Mouse (Mus musculus): ENCODE results near the gene Olfr374. TPM values are rescaled to one million over a fixed set of nuclear protein-coding genes. Genes with fewer than 3 reads are reported as not detected.

Olfr374 gene
- polyA plus RNA-seq, 1 experiment: not detected

DNA sequence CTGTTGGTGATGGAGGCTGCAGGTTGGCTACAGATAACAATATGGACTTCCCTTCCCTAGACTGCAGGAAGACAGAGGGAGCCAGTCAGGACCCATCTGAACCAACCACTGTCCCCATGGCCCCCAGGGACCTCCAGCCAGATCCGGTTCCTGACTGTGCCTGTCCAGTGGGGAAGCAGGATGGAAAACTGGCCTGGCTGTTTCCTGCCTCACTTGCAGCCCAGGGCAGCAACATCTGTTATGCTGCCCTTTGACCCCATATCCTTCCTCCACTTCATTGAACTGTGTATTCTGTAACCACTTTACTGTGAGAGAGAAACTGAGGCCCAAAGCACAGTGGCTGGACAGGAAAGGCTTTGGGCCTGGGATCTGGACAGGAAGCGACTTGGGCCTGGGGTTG is 24.4 kb downstream of the Olfr374 start:
- Histone ChIP-seq H3K4me3 (ENCODE audit: control insufficient read depth, low read depth, low read length) (no peak overlapping the region), H3K4me1 (ENCODE audit: control insufficient read depth, insufficient read depth, low read length) (peaks cover 15% of the 10 kb centered on the region), H3K27me3 (ENCODE audit: control insufficient read depth, insufficient read depth, low read length) (no peaks in the 10 kb centered on the region; the same call in none of the 2 replicates), H3K27ac (ENCODE audit: control insufficient read depth, insufficient read depth, low read depth, low read length) (no peak overlapping the region), H3K36me3 (ENCODE audit: control insufficient read depth, insufficient read depth, low read length) (no peaks in the 10 kb centered on the region)
- TF ChIP-seq CTCF (IDR thresholded peaks at IDR 0.05; ENCODE audit: control insufficient read depth, insufficient read depth, insufficient replicate concordance, low read depth, low read length): no peak
- TF ChIP-seq POLR2A (IDR thresholded peaks at IDR 0.05; ENCODE audit: control insufficient read depth, low read depth, low read length): no peak

GRCm38 (mm10) chr8:72131901-72132300 is 25.1 kb downstream of the Olfr374 start:
- TF ChIP-seq POLR2A (IDR thresholded peaks at IDR 0.05; ENCODE audit: control insufficient read depth, low read depth, low read length) (no peak), CTCF (IDR thresholded peaks at IDR 0.05; ENCODE audit: control insufficient read depth, insufficient read depth, insufficient replicate concordance, low read depth, low read length) (no peak)

GRCm38 (mm10) chr8:72132417-72132816 is 25.6 kb downstream of the Olfr374 start:
- Histone ChIP-seq H3K27ac (ENCODE audit: control insufficient read depth, insufficient read depth, low read depth, low read length) (no peak overlapping the region), H3K4me1 (ENCODE audit: control insufficient read depth, insufficient read depth, low read length) (peaks cover 22% of the 10 kb centered on the region), H3K27me3 (ENCODE audit: control insufficient read depth, insufficient read depth, low read length) (no peaks in the 10 kb centered on the region; the same call in none of the 2 replicates), H3K4me3 (ENCODE audit: control insufficient read depth, low read depth, low read length) (no peak overlapping the region), H3K36me3 (ENCODE audit: control insufficient read depth, insufficient read depth, low read length) (no peaks in the 10 kb centered on the region)
- no peak for TF ChIP-seq POLR2A (IDR thresholded peaks at IDR 0.05; ENCODE audit: control insufficient read depth, low read depth, low read length)
- TF ChIP-seq CTCF (IDR thresholded peaks at IDR 0.05; ENCODE audit: control insufficient read depth, insufficient read depth, insufficient replicate concordance, low read depth, low read length): no peak

More at GRCm38 (mm10) chr8:72131901-72132300, 25.1 kb downstream of the Olfr374 start:
- H3K4me1 ChIP-seq (ENCODE audit: control insufficient read depth, insufficient read depth, low read length): peaks cover 21% of the 10 kb centered on the region
- H3K4me3 ChIP-seq (ENCODE audit: control insufficient read depth, low read depth, low read length): no peak overlapping the region
- no peaks in the 10 kb centered on the region for H3K36me3 ChIP-seq (ENCODE audit: control insufficient read depth, insufficient read depth, low read length)
- H3K27ac ChIP-seq (ENCODE audit: control insufficient read depth, insufficient read depth, low read depth, low read length): no peak overlapping the region
- no peaks in the 10 kb centered on the region; the same call in none of the 2 replicates for H3K27me3 ChIP-seq (ENCODE audit: control insufficient read depth, insufficient read depth, low read length)

- Histone ChIP-seq H3K27me3 (ENCODE audit: control insufficient read depth, insufficient read depth, low read length) (no peaks in the 10 kb centered on the region; the same call in none of the 2 replicates), H3K27ac (ENCODE audit: control insufficient read depth, insufficient read depth, low read depth, low read length) (no peak overlapping the region), H3K4me1 (ENCODE audit: control insufficient read depth, insufficient read depth, low read length) (peaks cover 22% of the 10 kb centered on the region), H3K36me3 (ENCODE audit: control insufficient read depth, insufficient read depth, low read length) (no peaks in the 10 kb centered on the region), H3K4me3 (ENCODE audit: control insufficient read depth, low read depth, low read length) (no peak overlapping the region)
- TF ChIP-seq POLR2A (IDR thresholded peaks at IDR 0.05; ENCODE audit: control insufficient read depth, low read depth, low read length) (no peak), CTCF (IDR thresholded peaks at IDR 0.05; ENCODE audit: control insufficient read depth, insufficient read depth, insufficient replicate concordance, low read depth, low read length) (no peak)
Measured at GRCm38 (mm10) chr8:72132891-72133290, 26.1 kb downstream of the Olfr374 start.

GRCm38 (mm10) chr8:72133507-72133906 is 26.7 kb downstream of the Olfr374 start:
- H3K27me3 ChIP-seq (ENCODE audit: control insufficient read depth, insufficient read depth, low read length): no peaks in the 10 kb centered on the region; the same call in none of the 2 replicates
- peaks cover 22% of the 10 kb centered on the region for H3K4me1 ChIP-seq (ENCODE audit: control insufficient read depth, insufficient read depth, low read length)
- no peak for TF ChIP-seq CTCF (IDR thresholded peaks at IDR 0.05; ENCODE audit: control insufficient read depth, insufficient read depth, insufficient replicate concordance, low read depth, low read length)
- TF ChIP-seq POLR2A (IDR thresholded peaks at IDR 0.05; ENCODE audit: control insufficient read depth, low read depth, low read length): no peak
- no peaks in the 10 kb centered on the region for H3K36me3 ChIP-seq (ENCODE audit: control insufficient read depth, insufficient read depth, low read length)
- no peak overlapping the region for H3K4me3 ChIP-seq (ENCODE audit: control insufficient read depth, low read depth, low read length)
- H3K27ac ChIP-seq (ENCODE audit: control insufficient read depth, insufficient read depth, low read depth, low read length): no peak overlapping the region

- Histone ChIP-seq H3K4me3 (ENCODE audit: control insufficient read depth, low read depth, low read length) (peak within 1 kb of the TSS; percentile 93), H3K27me3 (ENCODE audit: control insufficient read depth, insufficient read depth, low read length) (no peaks in the 10 kb centered on the region; the same call in none of the 2 replicates), H3K36me3 (ENCODE audit: control insufficient read depth, insufficient read depth, low read length) (no peaks in the 10 kb centered on the region), H3K27ac (ENCODE audit: control insufficient read depth, insufficient read depth, low read depth, low read length) (peak within 1 kb of the TSS; percentile 89), H3K4me1 (ENCODE audit: control insufficient read depth, insufficient read depth, low read length) (peaks cover 22% of the 10 kb centered on the region)
- TF ChIP-seq CTCF (IDR thresholded peaks at IDR 0.05; ENCODE audit: control insufficient read depth, insufficient read depth, insufficient replicate concordance, low read depth, low read length) (no peak), POLR2A (IDR thresholded peaks at IDR 0.05; ENCODE audit: control insufficient read depth, low read depth, low read length) (peak; percentile 57)
Measured at GRCm38 (mm10) chr8:72134756-72135445, 28.1 kb downstream of the Olfr374 start, which contains the start of gene Tpm4. Tpm4 (plus strand) TSS chr8:72134975.

DNA sequence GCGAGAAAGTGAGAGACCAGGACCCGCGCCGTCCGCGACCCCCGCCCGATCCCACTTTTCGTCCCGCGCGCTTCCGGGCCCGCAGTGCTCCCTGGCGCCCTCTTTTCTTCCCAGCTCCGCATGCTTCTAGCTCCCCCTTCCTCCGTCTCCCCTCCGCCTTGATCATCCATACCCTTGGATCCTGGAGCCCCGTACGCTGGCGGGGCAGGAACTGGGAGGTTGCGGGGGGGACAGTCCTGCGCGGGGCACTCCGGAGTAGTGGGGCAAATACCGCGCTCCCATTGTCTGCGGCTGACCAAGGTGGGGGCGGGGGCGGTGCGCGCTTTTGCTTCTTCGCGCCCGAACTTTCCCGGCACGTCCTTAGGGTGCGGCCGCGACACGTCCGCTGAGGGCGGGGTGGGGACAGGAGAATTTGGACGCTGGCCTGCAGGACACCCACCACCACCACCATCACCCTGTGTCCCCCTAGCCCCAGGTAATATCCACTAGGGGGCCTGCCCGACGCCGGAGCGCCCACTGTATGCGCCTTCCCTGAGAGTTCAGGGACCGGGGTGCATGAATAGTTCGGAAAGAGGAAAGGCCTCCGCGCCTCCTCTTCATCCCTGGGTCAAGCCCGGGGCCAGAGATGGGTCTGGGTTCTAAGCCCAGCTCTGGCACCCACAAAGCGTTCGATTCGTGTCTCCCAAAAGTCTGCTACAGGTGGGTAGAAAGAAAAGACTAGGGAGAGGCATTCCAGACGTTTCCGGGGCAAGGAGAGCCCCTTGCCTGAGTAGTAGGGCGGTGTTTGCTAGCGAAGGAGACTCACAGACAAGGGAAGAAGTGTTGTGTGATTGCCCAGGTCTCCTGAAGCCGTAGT is 28.8 kb downstream of the Olfr374 start:
- H3K27me3 ChIP-seq (ENCODE audit: control insufficient read depth, insufficient read depth, low read length): no peaks in the 10 kb centered on the region; the same call in none of the 2 replicates
- peaks cover 22% of the 10 kb centered on the region for H3K4me1 ChIP-seq (ENCODE audit: control insufficient read depth, insufficient read depth, low read length)
- peak overlapping the region; percentile 89 for H3K27ac ChIP-seq (ENCODE audit: control insufficient read depth, insufficient read depth, low read depth, low read length)
- peak overlapping the region; percentile 93 for H3K4me3 ChIP-seq (ENCODE audit: control insufficient read depth, low read depth, low read length)
- TF ChIP-seq CTCF (IDR thresholded peaks at IDR 0.05; ENCODE audit: control insufficient read depth, insufficient read depth, insufficient replicate concordance, low read depth, low read length) (no peak), POLR2A (IDR thresholded peaks at IDR 0.05; ENCODE audit: control insufficient read depth, low read depth, low read length) (no peak)
- no peaks in the 10 kb centered on the region for H3K36me3 ChIP-seq (ENCODE audit: control insufficient read depth, insufficient read depth, low read length)

Measured in testis, adult 2 months (tissue).